Mouse (Mus musculus) gastrocnemius, adult 18-20 months (tissue): ENCODE data around the gene Abhd16a. TPM values are rescaled to one million over a fixed set of nuclear protein-coding genes. Genes with fewer than 3 reads are reported as not detected.

Experiments
- DNase-seq: peaks from one replicate; pipeline ENCODE4 v3.0.0; 2021; ENCODE audit warnings: low spot score
- total RNA-seq, 2 experiments: library from RNA; stranded (reverse); gene quantifications; 2 replicates each; pipeline ENCODE4 v1.2.3; 2021

Abhd16a gene
- total RNA-seq, 2 experiments from 2014 or later: 85.3 to 87.7 TPM

DNA sequence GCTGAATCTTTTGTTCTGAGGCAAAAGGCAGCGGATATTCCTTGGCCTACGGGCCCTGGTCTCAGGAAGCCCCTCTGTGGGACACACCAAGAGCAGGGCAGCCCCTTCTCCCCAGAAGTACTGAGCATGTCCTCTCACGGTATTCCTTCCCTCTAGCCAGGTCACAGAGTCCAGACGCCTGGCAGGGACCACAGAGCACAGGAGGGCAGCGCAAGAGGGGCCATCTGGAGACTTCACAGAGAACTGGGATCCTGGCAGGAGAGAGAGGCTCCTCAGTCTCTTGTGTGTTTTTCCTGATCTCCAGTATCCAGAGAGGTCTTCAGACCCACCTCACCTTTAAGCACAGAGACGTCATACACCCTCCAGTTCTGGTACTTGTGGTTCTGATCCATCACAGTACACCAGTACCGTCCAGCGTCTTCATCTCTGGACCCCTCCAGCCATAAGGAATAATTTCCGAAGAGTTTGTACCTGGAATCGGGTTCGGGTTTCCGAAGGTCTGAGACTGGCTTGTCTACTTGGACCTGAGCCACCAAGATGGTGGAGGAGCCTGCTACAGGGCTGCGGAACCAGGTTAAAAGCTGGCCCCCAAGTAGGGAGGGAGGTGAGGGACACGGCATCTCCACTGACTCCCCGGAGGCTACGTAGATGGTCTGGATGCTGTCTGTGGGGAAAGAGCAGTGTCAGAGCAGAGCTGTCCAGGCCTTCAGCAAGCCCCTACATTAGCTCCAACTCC is 6.1 kb upstream of the Abhd16a start:
- DNase-seq: no peak

DNA sequence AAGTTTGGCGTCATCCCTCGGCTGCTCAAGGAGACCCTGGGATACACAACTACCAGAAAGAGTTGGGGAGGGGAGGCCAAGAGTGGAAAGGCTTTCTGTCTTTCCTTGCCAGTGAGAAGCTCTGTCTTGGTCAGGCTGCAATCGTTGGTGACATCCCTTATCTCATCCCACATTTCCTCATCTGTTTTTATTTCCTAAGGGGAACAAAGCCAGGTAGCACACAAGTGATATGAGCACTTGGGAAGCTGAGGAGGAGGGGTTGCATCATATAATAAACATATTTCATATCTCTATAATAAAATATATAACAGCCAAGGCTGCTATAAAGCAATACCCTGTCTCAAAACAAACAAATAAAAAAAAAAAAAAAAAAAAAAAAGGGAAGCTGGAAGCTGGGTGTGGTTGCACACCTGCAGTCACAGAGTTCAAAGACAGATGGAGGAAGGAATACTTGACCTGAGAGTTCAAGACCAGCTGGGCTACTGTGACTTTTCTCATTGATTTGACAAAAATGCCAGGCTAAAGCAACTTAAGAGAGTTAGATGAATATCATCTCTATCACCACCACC is 5.0 kb upstream of the Abhd16a start:
- DNase-seq: no peak

DNA sequence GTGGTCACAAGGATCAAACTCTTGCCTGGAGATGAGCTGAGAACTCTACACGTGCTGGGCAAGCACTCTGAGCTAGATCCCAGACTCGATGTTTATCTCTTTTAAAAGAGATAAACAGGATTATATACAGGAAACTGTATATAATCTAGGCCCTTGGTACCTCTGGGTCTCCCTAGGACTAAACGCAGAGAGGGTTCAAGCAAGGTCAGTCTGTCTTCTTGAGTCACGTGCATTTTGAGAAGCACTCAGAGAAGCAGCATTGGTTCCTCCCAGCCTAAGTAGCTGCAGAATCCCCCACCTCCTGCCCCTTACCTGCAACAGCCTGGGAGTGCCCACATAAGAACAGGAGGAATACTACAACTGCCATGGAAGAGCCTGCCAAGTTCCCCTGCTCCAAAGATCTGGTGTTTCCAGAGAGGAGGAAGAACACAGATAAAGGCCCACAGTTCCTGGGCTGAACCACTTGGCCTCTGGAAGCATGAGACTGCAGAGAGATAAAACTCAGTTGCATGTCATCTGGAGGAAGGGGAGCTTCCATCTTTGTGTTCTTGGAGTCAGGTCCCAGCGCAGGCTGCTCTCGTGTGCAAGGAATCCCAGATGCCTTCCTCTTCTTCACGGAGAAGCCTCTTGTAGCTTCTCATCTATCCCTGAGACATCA is 3.7 kb upstream of the Abhd16a start, which contains the start of gene Ly6g6f:
Gene Ly6g6f (minus strand): TSS at position 403 of the 658 bp plus-strand sequence.
- no peak for DNase-seq

DNA sequence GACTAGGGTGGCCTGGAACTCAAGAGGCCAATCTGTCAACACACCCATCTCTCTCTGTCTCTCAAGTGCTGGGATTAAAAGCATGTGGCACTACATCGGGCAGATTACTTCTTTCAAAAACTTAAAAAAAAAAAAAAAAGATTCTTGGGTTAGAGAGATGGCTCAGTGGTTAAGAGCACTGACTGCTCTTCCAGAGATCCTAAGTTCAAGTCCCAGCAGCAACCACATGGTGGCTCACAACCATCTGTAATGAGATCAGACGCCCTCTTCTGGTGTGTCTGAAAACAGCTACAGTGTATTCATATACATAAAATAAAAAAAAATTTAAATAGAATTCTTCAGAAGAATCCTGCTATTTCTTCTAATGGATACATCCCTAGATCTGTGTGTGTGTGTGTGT is 912 bp upstream of the Abhd16a start:
- no peak for DNase-seq

DNA sequence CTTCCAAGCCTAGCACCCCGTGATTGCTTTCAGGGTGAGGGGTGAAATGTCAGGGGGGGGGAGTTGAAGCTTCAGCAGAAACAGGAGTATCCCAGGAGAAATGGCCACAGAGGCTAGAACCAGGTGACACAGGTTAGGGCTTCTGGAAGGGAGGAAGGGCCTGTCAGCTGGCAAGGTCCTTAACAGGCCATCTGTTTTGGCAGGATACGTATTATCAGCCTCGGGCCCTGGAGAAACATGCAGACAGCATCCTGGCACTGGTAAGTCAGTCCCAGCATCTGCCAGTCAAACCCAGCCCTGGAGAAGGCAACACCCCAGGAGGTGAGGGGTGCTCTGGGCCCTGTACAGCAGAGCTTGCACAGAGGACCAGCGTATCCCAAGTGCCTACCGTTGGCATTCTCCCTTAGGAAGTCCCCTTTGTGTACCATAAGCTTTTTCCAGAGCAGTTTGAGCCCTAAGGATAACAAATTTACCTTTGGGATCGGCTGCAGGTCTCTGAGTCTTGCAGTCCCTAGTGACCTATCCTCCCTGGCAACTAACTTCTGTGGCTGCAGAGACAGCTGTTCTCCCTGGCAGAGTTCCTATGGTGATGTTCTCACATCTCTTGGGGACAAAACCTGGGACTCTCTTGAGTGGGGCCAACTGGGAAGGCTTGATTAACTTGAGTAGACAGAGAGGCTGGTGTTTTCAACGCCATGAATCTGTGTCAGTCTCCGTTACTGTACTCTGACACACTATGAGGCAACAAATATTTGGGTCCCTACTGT is 1.3 kb downstream of the Abhd16a start:
- DNase-seq: peak; percentile 69

DNA sequence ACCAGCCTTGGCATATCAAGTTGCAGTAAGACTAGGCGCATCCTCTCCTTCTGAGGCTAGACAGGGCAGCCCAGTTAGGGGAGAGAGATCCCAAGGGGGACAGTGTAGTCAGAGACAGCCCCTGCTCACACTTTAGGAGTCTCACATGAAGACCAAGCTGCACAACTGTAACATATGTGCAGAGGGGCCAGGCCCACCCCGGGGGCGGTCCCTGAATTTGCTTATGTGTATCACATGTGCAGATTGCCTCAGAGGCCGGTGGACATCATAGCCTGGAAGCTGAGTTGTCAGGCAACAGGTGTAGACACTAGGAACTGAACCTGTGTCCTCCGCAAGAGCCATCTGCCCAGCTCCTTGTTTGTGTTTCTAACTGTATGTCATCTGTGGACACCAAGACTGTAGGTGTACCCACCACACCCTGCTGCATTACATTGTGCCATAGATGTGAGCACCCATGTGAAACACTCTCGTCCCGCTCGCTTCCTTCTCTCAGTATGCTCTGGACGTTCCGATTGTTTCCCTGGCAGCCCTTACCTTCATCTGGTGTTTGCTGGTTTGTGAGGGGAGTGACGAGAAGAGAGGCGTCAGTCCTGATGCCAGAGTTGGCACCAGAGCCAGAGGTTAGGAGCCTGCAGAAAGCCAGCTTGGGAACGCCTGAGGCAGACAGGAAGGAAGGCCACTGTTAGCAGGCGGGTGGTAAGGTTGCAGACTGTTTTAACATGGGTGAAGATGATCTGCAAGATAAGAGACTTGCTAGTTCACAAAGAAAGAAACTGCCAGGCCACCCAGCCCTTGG is 3.5 kb downstream of the Abhd16a start:
- DNase-seq: no peak

DNA sequence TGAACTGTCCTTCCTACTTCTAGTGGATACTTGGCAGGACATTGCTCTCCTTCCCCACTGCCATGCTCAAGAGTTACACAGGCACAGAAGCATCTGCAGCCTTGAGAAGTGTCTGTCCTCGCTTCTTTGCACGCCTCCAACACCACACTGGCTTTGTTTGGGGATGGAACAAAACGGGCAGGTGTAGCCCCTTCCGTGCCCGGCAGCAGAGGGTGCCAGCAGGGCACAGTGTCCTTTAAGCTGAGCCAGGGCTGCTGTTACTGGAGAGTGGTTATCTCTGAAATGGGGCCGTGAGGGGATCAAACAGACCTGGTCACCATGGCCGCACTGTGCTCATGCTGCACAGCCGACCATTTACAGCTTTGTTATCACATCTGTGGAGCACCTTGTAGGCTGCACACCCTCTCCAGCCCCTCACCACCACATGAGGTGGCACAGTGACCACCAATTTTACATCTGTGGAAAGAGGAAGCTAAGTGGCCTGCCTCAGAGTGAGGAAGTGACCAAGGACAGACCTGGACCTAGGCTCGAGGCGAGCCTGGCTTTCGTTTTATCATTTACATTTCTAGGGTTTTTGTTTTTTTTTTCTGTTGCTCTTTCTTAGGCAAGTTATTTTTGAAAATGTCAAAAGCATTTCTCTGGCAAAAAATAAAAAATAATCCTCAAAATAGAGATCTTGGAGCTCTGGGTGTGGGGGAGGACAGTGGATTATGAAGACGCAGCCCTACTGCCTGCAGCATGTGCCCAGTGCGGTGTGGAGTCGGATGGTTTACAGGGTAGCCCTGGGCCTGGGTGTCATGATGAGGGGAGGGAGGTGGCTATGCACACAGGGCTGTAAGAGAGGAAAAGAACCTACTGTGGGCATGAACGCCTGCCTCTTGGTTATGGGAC is 5.7 kb downstream of the Abhd16a start:
- no peak for DNase-seq

DNA sequence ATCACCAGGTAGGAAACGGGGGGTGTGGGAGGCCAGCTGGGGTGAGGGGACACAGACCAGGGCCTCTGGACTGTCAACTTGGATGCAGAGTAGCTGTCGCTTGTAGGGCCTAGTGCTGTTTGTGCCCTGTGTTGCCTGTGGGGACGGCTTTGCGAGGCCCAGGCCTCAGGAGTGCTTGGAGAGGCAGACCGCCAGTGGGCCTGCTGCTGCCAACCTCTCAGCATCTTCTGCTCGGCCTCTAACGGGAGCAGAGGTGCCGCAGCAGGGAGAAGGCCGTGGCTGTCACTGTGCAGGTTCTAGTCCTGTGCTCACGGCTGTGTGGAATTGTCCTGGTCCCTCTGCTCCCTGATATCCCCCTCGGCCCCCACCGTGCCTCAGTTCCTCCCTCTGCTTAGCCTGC is 7.5 kb downstream of the Abhd16a start:
- DNase-seq: no peak

DNA sequence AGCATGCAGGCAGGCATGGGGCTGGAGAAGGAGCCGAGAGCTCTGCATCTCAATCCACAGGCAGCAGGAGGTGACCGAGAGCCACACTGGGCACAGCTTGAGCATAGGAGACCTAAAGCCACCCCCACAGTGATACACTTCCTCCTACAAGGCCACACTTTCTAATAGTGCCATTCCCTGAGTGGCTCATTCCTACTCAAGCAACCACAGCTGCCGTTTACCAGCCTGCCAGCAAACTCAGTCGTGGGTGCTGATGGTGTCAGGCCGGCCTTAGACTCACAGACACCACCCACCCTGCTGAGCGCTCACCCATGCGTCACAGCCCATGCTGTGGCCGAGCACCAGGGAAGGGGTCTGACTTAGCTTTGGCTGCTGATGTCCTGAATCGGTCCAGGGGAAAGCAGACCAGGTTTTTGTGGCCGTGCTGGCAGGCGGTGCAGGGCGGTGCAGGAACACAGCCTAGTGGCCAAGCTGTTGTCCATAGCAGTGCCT is 8.1 kb downstream of the Abhd16a start:
- no peak for DNase-seq

DNA sequence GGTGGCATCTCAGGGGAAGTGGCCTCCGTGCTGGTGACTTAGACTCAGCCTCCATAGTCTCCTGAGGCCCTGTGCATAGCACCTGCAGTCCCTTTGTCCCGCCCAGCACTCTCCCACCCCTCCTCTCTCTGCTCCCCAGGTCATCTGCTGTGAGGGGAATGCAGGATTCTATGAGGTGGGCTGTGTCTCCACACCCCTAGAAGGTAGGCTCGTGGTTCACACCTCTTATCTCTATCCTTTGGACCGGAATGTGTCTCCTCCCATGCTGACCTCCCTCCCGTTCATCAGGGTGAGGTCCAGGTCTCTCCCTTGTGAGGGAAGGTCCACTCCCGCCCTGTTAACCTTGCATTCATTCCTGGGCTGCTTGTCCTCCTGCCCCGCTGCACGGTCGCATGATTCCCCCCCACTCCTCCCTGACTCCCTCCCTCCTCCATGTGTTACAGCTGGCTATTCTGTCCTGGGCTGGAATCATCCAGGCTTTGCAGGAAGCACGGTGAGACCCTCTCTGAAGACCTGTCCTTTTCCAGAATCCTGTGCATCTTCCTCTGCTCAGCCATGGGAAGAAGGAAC is 11.2 kb downstream of the Abhd16a start:
- DNase-seq: no peak

DNA sequence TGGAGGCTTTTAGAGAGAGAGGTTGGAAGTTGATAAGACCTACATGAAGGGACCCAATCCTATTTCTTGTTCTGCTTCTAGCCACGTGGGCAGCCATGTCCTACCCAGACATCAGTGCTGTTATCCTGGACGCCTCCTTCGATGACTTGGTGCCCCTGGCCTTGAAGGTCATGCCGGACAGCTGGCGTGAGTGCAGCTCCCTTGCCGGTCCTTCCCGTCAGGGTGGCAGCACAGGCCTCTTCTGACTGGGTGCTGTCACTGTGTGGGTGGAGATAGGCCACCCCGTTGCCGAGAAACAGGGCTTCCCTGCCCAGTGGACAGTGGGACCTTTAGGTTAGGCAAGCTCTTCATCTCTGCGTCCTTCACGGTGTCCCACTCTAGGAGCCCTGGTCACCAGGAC is 12.1 kb downstream of the Abhd16a start:
- no peak for DNase-seq

DNA sequence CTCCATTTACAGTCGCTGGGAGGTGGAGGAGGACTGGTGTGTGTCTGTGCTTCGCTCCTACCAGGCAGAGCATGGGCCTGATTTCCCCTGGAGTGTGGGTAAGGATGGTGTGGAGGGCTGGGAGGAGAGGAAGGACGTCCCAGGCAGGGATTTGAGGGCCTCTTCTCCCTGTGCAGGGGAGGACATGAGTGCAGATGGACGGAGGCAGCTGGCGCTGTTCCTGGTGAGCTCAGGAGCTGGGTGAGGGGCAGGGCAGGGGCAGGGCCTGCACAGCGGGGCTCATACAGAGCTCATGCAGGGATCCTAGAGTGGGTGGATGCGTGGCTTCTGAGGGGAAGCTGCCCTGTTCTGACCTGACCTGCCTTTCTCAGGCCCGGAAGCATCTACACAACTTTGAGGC is 13.2 kb downstream of the Abhd16a start:
- no peak for DNase-seq

DNA sequence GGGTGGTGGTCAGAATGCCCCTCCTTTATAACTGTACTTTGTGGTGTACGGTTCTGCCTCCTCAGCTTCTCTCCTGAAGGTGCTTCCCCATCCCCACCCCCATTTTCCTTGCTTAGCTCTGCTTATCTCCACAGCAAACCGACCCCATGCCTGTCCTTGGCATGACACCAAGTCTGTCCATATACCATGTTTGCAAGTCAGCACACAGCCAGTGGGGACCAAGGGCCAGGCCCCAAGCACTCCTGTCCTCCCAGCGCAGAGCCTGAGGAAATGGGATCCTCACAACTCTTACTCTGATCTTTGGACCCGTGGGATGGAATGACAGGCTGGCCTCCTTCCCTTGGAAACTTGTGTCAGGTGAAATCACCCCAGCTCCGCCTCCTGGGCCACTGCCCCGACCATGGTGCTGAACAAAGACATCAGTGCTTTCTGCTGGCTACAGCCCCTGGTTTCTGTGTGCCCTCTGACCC is 14.2 kb downstream of the Abhd16a start:
- DNase-seq: peak; percentile 51

DNA sequence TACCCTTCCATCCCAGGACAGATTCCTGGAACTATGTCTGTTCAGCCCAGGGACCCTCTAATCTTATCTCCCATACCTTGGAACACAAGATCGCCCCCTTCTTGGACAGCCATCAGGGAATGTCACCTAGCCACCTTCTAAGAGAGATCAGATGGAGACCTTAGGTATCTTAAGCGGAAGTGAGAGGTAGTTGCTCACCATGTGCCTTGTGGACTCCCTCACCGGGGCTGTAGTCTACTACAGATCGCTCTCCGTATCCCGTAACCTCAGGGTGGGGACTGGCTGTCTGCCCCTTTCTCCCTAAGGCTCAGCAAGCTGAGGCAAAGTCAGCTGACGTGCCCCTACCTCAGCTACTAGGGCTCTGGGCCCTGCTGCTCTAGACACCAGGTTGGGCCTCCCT is 15.0 kb downstream of the Abhd16a start:
- DNase-seq: no peak

DNA sequence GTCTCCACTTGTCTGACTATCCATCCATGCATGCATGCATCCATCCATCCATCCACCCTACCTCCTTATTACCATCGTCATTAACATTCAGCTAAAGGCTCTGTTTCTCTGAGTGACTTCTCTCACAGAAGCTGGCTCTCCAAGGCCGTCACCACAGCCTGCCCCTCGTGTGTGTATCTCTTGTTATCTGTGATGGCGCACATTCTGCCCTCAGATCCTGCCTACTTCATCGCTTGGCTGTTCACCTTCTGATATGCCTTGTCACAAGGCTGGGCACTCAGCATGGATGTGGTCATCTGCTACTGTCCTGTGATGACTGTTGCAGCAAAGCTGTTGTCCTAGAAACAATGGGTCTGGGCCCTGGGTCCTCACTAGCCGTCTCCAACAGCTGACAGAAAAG is 15.7 kb downstream of the Abhd16a start:
- DNase-seq: no peak

DNA sequence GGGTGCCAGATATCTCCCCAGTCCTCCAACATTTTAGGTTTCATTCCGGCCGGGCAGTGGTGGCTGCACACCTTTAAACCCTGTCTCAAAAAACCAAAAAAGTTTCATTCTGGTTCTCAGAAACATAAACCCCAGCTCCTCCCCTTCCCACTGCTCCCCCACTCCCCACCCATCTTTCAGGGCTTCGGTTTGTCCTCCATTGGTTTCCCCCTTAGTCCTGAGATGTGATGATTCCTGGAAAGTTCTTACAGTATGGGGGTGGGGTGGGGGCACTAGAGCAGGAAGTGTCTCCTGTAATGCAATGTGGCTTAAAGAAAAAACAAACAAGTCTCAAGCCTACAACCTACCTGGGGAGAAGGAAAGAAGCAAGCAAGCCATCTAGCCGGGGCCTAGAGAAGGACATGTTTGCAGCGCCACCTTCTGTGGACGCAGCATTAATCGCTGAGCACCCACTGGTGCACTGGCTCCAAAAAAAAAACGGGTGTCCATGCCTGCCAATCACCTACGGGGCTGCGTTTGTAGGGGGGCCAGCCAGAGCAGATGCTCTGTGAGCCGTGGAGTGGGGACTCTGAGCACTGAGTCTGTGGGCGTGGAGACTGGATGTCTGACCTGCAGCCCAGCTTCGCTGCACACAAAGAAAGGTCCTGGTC is 16.8 kb downstream of the Abhd16a start:
- DNase-seq: no peak

DNA sequence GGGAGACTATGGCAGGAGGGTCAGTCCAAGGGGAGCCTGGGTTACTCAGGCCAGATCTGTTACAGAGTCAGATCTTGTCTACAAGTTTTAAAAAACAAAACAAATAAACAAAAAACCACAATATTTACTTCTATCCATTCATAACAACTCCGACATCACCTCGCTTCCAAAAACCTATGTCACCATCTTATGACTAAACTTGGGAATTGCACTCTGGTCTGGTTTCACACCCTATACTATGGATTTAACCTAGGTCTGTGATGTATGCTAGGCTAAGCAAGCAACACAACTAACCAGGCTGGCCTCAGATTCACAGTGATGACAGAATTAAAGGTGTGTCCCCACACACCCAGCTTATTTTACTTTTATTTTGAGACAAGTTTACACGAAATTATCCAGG is 17.5 kb downstream of the Abhd16a start:
- no peak for DNase-seq

DNA sequence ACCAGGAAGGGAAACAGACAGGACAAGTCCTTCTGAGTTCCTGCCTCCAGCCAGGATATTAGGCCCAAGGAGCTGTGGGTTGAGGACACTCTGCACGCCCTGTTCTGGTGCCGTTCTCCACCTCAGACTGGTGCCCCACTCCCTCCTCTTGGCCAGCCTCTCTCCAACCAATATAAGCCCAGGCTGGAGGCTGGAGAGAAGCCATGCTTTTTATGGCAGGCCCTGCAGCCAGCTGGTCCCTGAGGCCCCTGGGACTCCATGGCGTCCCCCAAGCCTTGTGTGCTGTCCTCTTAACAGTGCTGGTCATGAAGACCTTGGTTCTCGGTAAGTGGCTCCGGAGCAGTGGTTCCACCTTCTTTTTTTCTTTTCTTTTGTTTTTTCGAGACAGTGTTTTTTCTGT is 19.0 kb downstream of the Abhd16a start, which contains the start of gene Ly6g5c:
Gene Ly6g5c (plus strand): TSS at position 183 of the 400 bp plus-strand sequence.
- DNase-seq: no peak

DNA sequence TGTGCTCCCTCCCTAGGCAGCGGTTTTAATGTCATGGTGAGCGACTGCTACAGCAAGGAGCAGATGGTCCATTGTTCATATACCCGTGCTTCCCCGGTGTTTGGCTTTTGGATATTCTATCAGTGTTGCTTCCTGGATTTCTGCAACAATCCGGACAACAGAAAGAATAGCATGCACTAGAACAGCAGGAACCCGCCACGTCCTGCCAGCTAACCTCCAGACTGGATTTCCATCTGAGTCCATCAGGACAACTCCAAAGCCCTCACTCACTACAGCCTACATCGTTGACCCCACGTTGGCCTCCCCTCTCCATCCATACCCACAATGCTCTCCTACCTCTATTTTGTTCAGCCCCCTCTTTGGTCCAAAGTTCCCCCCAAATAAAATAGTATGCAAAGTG is 22.7 kb downstream of the Abhd16a start:
- no peak for DNase-seq
